Mouse (Mus musculus): ENCODE results near the gene Acot8.

- TF ChIP-seq CTCF (IDR thresholded peaks at IDR 0.05; ENCODE audit: extremely low read depth, insufficient read depth, insufficient read length, insufficient replicate concordance) (no peak), POLR2A (IDR thresholded peaks at IDR 0.05; ENCODE audit: low read depth, low read length) (no peak)
Observed at GRCm38 (mm10) chr2:164823969-164824368, 19.3 kb upstream of the Acot8 start.

Data from spleen, adult 2 months (tissue).